Mouse (Mus musculus) heart, adult 2 months (tissue): ENCODE measurements at regions not wholly inside any gene's neighbourhood (a gene's known extent, or its start where the extent isn't known, plus 50 kb on each side); places are given as distances from the start of the nearest gene placed in this dataset.

Experiments
- CTCF ChIP-seq: fragments of 200-600 bp; IDR thresholded peaks from 2 replicates; pipeline ENCODE4 v1.8.1; 2022; ENCODE audit warnings: antibody characterized with exemption, mild to moderate bottlenecking, moderate library complexity
- EP300 ChIP-seq: fragments of 200-500 bp; IDR thresholded peaks from 2 replicates; pipeline ENCODE4 v1.6.1; 2011; ENCODE audit warnings: low read depth, low read length, control low read depth; ENCODE audit not compliant: insufficient read depth
- POLR2A ChIP-seq: fragments of 200-500 bp; IDR thresholded peaks from 2 replicates; pipeline ENCODE4 v1.6.1; 2011; ENCODE audit warnings: mild to moderate bottlenecking, low read depth, low read length, control low read depth; ENCODE audit not compliant: insufficient read depth

- TF ChIP-seq CTCF, result no peak
- TF ChIP-seq EP300, result no peak
- no peak for TF ChIP-seq POLR2A
Observed at GRCm38 (mm10) chr12:112257691-112258090, 111.7 kb downstream of the Kif26a start.
